Mouse (Mus musculus) stomach, postnatal 0 days (tissue): ENCODE data around the gene Psmb9.

ENCODE experiments used
- CTCF ChIP-seq: IDR thresholded peaks from 2 replicates; pipeline ENCODE4 v1.5.1; 2016; ENCODE audit warnings: antibody characterized with exemption, low read depth, mild to moderate bottlenecking, moderate library complexity
- EP300 ChIP-seq: optimal IDR thresholded peaks from 2 replicates; pipeline ENCODE3; 2016; ENCODE audit warnings: antibody characterized with exemption

DNA sequence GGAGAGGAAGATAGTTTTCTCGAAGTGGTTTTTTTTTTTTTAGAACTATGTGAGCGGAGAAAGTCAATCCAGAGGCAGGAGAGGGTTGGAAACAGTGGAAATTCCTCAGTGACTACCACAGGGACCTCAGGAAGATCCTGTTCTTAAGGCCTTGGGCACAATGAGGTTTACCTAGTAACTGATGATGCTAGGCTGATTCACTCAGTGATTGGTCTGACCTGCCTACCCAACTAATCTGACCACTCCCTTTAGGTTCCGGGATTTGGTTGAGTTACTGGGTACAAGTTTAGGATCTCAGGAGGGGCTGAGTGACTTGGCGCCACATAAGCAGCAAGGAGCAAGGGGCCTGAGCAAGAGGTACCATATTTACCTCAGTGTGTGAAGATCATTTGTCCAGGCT is 34.6 kb downstream of the Psmb9 start, which contains the start of gene H2-DMb1:
- no peak for TF ChIP-seq CTCF
- TF ChIP-seq EP300 = no peak
